Mouse (Mus musculus): ENCODE results near the gene Exo5. TPM values are rescaled to one million over a fixed set of nuclear protein-coding genes. Genes with fewer than 3 reads are reported as not detected.

Gene Exo5
- total and polyA plus RNA-seq, 3 experiments, result 1.6 to 3.0 (median 1.8) TPM

DNA sequence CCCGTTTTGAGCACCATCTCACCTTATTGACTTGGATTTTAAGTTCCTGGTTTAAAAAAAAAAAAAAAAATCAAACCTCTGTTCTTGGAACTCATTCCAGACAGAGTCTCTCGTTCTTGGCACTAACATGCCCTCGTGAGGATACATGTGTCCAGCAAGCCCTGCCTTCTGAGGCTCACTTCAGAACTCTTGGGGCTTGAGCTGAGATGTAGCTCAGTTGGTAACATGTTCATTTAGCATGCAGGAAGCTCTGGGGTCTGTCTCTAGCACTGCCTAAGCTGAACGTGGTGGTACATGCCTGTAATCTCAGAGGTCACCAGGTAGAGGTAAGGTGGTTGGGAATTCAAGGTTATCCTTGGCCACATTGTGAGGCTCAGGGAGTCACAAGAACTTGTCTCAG, 38.7 kb downstream of the Exo5 start:
- intact Hi-C loops (cut with DNase I), result loop anchor here (2.0 to 5.0 kb wide), 3 partner anchors 35 to 299 kb away; partner anchors contain the start of gene Gm8439
- H3K79me2 ChIP-seq (replicated peaks; ENCODE audit: control insufficient read depth, insufficient read depth, low read length), result no peaks in the 10 kb centered on the region
- no peak overlapping the region for H3K27ac ChIP-seq
- H3K27me3 ChIP-seq (ENCODE audit: control insufficient read depth, insufficient read depth, low read length), result no peaks in the 10 kb centered on the region
- no peak for DNase-seq
- peaks cover 1% of the 10 kb centered on the region for H3K4me1 ChIP-seq (ENCODE audit: control insufficient read depth, insufficient read depth, low read length)
- TF ChIP-seq CTCF (IDR thresholded peaks at IDR 0.05) (no peak), POLR2A (IDR thresholded peaks at IDR 0.05; ENCODE audit: insufficient read depth, low read depth, low read length) (no peak), EP300 (IDR thresholded peaks at IDR 0.05; ENCODE audit: insufficient read depth, low read depth, low read length) (no peak)
- H3K36me3 ChIP-seq (ENCODE audit: control insufficient read depth, insufficient read depth, low read length), result no peaks in the 10 kb centered on the region
- H3K9ac ChIP-seq (ENCODE audit: low read depth, low read length), result no peak overlapping the region
- H3K4me3 ChIP-seq, result no peak overlapping the region
- WGBS, result 13% methylated on average over 4 of the region's 4 CpGs

DNA sequence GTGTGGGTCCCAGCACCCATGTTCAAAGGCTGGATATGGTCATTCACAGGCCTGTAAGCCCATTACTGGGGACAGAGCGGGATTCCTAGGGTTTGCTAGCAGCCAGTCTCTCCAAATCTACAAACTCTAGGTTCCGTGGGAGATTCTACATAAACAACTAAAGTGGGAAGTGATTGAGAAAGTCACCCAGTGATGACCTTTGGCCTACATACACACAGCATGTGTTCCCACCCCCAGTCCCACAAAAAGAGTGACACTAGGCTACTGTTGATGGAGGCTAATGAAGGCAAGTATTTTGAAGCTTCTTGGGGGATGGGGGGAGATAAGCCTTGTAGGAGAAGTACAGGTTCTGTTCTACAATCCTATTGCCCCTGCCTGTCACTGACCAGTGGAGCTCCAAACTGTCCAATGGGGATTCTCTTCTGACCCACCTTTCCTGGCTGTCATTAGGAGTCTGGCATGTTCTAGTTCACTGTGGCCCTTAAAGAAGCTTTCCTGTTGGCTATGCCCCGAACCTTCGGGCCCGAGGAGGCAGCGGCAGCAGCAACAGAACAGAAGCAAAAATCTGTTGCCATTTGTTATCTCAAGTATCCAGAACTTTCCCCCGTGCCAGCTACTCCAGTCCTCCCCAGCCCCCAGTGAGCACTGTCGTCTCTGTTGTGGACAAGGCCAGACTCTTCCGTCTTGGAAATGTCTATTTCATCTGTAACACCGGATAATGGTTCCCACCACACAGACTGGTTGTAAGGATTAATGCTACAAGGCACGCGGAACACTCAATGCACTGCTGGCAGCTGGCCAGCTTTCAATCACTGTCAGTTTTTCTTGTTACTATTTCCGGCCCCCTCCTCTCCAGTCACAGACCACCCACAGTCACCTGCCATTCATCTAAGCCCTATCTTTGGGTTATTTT, 39.4 kb downstream of the Exo5 start:
- no peak for DNase-seq
- 28% methylated on average over 13 of the region's 13 CpGs for WGBS
- Histone ChIP-seq H3K27me3 (ENCODE audit: control insufficient read depth, insufficient read depth, low read length) (no peaks in the 10 kb centered on the region), H3K4me1 (ENCODE audit: control insufficient read depth, insufficient read depth, low read length) (peaks cover 1% of the 10 kb centered on the region), H3K36me3 (ENCODE audit: control insufficient read depth, insufficient read depth, low read length) (no peaks in the 10 kb centered on the region), H3K27ac (no peak overlapping the region), H3K79me2 (replicated peaks; ENCODE audit: control insufficient read depth, insufficient read depth, low read length) (no peaks in the 10 kb centered on the region), H3K4me3 (no peak overlapping the region), H3K9ac (ENCODE audit: low read depth, low read length) (no peak overlapping the region)
- TF ChIP-seq CTCF (IDR thresholded peaks at IDR 0.05) (no peak), EP300 (IDR thresholded peaks at IDR 0.05; ENCODE audit: insufficient read depth, low read depth, low read length) (no peak), POLR2A (IDR thresholded peaks at IDR 0.05; ENCODE audit: insufficient read depth, low read depth, low read length) (no peak)
- intact Hi-C loops (cut with DNase I), result loop anchor here (2.0 to 5.0 kb wide), 3 partner anchors 35 to 298 kb away; partner anchors contain the start of gene Gm8439

DNA sequence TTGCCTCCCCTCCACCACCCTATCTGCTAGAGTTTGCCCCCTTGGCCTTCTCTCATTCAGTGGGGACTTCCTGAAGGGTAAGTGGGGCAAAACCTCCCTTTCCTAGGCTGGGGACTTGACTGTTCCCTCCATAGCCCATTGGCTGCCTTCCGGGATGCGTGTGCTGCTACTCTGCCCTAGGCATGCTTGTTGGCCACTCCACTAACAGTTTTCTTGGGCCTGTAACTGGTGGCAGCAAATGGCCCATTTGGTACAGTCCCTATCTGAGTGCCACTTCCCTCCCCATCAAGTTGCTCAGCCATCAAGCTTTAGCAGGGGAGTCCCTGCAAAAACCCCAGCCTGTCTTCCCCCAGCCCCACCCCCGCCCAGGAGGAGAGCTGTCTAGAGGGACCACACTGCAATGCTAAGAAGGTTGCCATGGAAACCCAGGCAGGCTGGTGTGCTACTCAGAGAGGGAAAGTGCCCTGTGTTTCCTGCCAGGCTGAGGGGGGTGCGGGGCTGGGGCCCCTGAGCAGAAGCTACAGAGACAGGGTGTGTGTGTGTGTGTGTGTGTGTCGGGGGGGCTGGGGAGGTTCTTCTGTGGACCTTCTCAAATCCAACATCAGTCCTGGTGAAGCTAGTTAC, 42.7 kb downstream of the Exo5 start:
- no peak for DNase-seq
- H3K27ac ChIP-seq, result no peak overlapping the region
- no peaks in the 10 kb centered on the region for H3K79me2 ChIP-seq (replicated peaks; ENCODE audit: control insufficient read depth, insufficient read depth, low read length)
- no peaks in the 10 kb centered on the region for H3K27me3 ChIP-seq (ENCODE audit: control insufficient read depth, insufficient read depth, low read length)
- no peak overlapping the region for H3K9ac ChIP-seq (ENCODE audit: low read depth, low read length)
- intact Hi-C loops (cut with DNase I), result no loop called here
- H3K4me1 ChIP-seq (ENCODE audit: control insufficient read depth, insufficient read depth, low read length), result peaks cover 1% of the 10 kb centered on the region
- TF ChIP-seq POLR2A (IDR thresholded peaks at IDR 0.05; ENCODE audit: insufficient read depth, low read depth, low read length), result no peak
- TF ChIP-seq CTCF (IDR thresholded peaks at IDR 0.05), result no peak
- no peak for TF ChIP-seq EP300 (IDR thresholded peaks at IDR 0.05; ENCODE audit: insufficient read depth, low read depth, low read length)
- H3K4me3 ChIP-seq, result no peak overlapping the region
- WGBS, result 53% methylated on average over 5 of the region's 5 CpGs
- no peaks in the 10 kb centered on the region for H3K36me3 ChIP-seq (ENCODE audit: control insufficient read depth, insufficient read depth, low read length)

DNA sequence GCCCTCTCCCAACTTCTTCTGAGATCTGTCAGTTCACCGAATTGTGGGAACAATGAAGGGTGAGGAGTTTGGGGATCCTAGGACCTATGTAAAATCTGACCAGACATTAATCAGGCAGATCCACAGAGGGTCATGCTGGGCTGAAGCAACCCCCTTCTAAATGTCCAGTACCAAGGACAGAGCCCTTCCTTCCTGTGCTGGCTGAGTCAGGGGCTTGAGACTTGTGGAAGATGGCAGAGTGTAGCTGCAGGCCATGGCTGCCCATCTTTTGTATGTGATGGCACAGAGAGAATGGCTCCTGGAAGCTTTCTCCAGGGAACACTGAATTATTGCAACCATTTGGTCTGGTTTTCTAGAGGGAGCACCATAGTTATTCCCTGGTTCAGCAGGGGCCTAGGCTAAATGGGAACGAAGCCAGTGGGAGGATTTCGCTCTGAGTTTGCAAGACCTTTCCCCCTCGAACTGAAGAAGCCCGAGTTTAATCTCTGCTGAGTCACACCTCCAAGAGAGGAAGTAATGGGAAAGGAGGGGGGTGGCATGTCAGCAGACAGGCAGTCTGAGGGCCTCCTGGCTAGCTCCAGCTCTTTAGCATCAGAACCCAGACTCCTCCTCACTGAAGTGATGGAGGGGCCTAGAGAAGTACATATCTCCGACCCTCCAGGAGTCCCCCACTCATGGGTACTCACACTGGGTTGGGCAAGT, 43.9 kb downstream of the Exo5 start:
- H3K4me1 ChIP-seq (ENCODE audit: control insufficient read depth, insufficient read depth, low read length), result no peaks in the 10 kb centered on the region; the same call in 1 of the 2 replicates
- H3K9ac ChIP-seq (ENCODE audit: low read depth, low read length), result no peak overlapping the region
- H3K36me3 ChIP-seq (ENCODE audit: control insufficient read depth, insufficient read depth, low read length), result no peaks in the 10 kb centered on the region
- H3K4me3 ChIP-seq, result no peak overlapping the region
- DNase-seq, result no peak
- no peak for TF ChIP-seq POLR2A (IDR thresholded peaks at IDR 0.05; ENCODE audit: insufficient read depth, low read depth, low read length)
- TF ChIP-seq EP300 (IDR thresholded peaks at IDR 0.05; ENCODE audit: insufficient read depth, low read depth, low read length), result no peak
- no peak for TF ChIP-seq CTCF (IDR thresholded peaks at IDR 0.05)
- H3K27ac ChIP-seq, result no peak overlapping the region
- WGBS, result 33% methylated on average over 6 of the region's 6 CpGs
- H3K79me2 ChIP-seq (replicated peaks; ENCODE audit: control insufficient read depth, insufficient read depth, low read length), result no peaks in the 10 kb centered on the region
- intact Hi-C loops (cut with DNase I), result no loop called here
- H3K27me3 ChIP-seq (ENCODE audit: control insufficient read depth, insufficient read depth, low read length), result no peaks in the 10 kb centered on the region

DNA sequence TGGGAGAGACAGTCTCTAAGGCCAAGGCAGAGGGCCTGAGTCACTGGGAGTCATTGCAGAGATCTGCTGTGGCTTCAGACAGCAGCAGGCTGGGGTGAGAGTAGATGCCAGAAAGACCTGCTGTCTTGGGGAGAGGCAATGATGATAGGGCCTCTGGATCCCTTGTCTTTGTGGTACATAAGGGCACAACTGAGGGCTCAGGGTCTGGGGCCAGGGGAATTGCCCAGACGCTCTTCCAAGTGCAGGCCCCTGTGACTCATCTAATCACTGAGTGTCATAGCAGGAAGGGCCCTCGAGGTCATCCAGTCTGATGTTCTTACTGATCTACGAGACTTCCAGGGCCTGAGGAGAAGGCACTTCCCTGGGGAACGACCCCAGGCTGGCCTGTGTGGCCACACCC, 45.4 kb downstream of the Exo5 start:
- no peaks in the 10 kb centered on the region for H3K79me2 ChIP-seq (replicated peaks; ENCODE audit: control insufficient read depth, insufficient read depth, low read length)
- H3K27me3 ChIP-seq (ENCODE audit: control insufficient read depth, insufficient read depth, low read length), result no peaks in the 10 kb centered on the region
- DNase-seq, result no peak
- 27% methylated on average over 4 of the region's 4 CpGs for WGBS
- H3K36me3 ChIP-seq (ENCODE audit: control insufficient read depth, insufficient read depth, low read length), result no peaks in the 10 kb centered on the region
- no peak overlapping the region for H3K9ac ChIP-seq (ENCODE audit: low read depth, low read length)
- H3K27ac ChIP-seq, result no peak overlapping the region
- no peaks in the 10 kb centered on the region for H3K4me1 ChIP-seq (ENCODE audit: control insufficient read depth, insufficient read depth, low read length)
- TF ChIP-seq EP300 (IDR thresholded peaks at IDR 0.05; ENCODE audit: insufficient read depth, low read depth, low read length) (no peak), CTCF (IDR thresholded peaks at IDR 0.05) (no peak), POLR2A (IDR thresholded peaks at IDR 0.05; ENCODE audit: insufficient read depth, low read depth, low read length) (no peak)
- intact Hi-C loops (cut with DNase I), result no loop called here
- no peak overlapping the region for H3K4me3 ChIP-seq

Measured in heart, adult 2 months (tissue).